Mouse (Mus musculus) ovary, adult 18-20 months (tissue): ENCODE results near the gene Atmin.
A peak's percentile ranks its signal among the peaks of the same experiment; 100 is the strongest.

Experiments used
- DNase-seq: peaks from one replicate; pipeline ENCODE4 v3.0.0; 2022; ENCODE audit warnings: low spot score, mixed read lengths

Atmin gene

GRCm38 (mm10) chr8:116943161-116943554, at the start of gene Atmin:
Gene Atmin (plus strand): TSS chr8:116943393.
- DNase-seq, result peak; percentile 64

- DNase-seq, result no peak
These were observed 49.3 kb upstream of the Atmin start for GRCm38 (mm10) chr8:116893938-116894337.

GRCm38 (mm10) chr8:116895521-116895920, 47.7 kb upstream of the Atmin start:
- DNase-seq, result no peak

GRCm38 (mm10) chr8:116904736-116905135, 38.5 kb upstream of the Atmin start:
- peak; percentile 40 for DNase-seq

- DNase-seq, result no peak
These were observed 37.9 kb upstream of the Atmin start for GRCm38 (mm10) chr8:116905252-116905651.

GRCm38 (mm10) chr8:116905836-116906235, 37.4 kb upstream of the Atmin start:
- DNase-seq, result no peak

GRCm38 (mm10) chr8:116921005-116921336, 22.2 kb upstream of the Atmin start:
- DNase-seq, result peak; percentile 45

GRCm38 (mm10) chr8:116921337-116922059, 21.7 kb upstream of the Atmin start, which contains the start of the genes Cmc2 and Cenpn:
Gene Cmc2 (minus strand): TSS chr8:116921455.
Gene Cenpn (plus strand): TSS chr8:116921730.
- peak; percentile 82 for DNase-seq

GRCm38 (mm10) chr8:116922060-116922757, 21.0 kb upstream of the Atmin start:
- DNase-seq, result no peak

GRCm38 (mm10) chr8:116923526-116923925, 19.7 kb upstream of the Atmin start:
- no peak for DNase-seq

GRCm38 (mm10) chr8:116927880-116928279, 15.3 kb upstream of the Atmin start:
- no peak for DNase-seq

GRCm38 (mm10) chr8:116928588-116928987, 14.6 kb upstream of the Atmin start:
- DNase-seq, result no peak

GRCm38 (mm10) chr8:116934976-116935375, 8.2 kb upstream of the Atmin start:
- DNase-seq, result no peak

- no peak for DNase-seq
These were observed 7.7 kb upstream of the Atmin start for GRCm38 (mm10) chr8:116935506-116935905.

GRCm38 (mm10) chr8:116942284-116943058, 722 bp upstream of the Atmin start:
- no peak for DNase-seq

- DNase-seq, result no peak
These were observed 577 bp downstream of the Atmin start for GRCm38 (mm10) chr8:116943555-116944384.

GRCm38 (mm10) chr8:116944385-116944696, 1.1 kb downstream of the Atmin start:
- DNase-seq, result no peak

GRCm38 (mm10) chr8:116945169-116945910, 2.1 kb downstream of the Atmin start:
- no peak for DNase-seq

- DNase-seq, result no peak
These were observed 3.2 kb downstream of the Atmin start for GRCm38 (mm10) chr8:116946268-116946838.

- DNase-seq, result no peak
These were observed 3.7 kb downstream of the Atmin start for GRCm38 (mm10) chr8:116946851-116947250.

- DNase-seq, result no peak
These were observed 4.4 kb downstream of the Atmin start for GRCm38 (mm10) chr8:116947589-116947988.
